Mouse (Mus musculus) cerebellum, adult 11-12 months (tissue): Measurements from ENCODE around the gene Frat1.

Source experiments
- DNase-seq: peaks from one replicate; pipeline ENCODE4 v3.0.0; 2022

Gene Frat1

DNA sequence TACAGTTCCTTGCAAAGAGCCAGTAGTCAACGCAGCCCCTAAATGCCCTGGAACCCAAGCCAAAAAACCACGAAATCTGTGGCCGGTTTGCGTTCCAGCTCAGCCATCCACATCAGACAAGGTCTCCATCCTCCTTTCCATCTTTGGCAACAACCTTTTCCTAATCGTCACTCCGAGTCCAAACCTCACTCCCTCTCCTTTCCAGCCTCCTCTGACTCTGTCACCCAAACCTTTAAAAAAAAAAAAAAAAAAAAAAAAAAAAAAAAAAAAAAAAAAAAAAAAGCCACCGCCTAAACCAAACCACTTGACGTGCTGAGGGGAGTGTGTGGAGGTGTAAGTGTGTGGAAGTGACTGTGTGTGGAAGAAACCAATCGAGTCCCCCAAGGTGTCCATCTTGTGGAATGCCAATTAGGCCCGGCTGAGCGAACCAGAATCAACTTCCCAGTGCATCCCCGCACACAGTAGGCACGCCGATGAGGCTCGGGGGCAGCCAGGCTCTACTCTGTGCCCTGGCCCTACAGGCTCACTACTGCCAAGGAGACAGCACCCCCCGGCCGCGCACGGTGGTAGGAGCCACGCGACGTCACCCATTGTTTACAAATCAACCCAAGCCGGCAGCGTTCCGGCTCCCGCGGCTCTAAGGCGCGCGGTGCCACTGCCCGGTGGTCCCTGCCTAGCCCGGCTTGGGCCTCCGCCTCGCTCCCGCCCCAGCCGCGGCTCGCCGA lies at the start of gene Frat1:
Gene Frat1, plus strand, starts transcription at position 590 of the 725 bp plus-strand sequence.
- peak; percentile 98 for DNase-seq

DNA sequence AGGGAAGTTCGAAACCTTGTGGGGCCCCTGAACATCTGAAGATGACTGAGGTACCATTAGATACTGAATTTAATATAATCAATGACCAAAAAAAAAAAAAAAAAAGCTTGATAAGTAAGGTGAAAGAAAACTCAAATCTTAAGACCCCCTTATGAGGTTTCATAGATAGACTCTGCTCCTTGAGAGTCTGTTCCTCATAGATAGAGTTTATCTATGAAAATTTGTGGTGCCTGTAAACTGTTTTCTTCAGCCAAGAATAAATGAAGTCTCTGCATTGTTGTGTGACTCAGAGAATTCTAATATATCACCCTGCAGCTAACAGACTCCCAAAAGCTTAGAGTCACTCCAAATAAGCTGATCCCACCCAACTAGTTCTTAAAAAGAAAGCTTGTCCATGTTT lies 42.9 kb upstream of the Frat1 start:
- DNase-seq: no peak

DNA sequence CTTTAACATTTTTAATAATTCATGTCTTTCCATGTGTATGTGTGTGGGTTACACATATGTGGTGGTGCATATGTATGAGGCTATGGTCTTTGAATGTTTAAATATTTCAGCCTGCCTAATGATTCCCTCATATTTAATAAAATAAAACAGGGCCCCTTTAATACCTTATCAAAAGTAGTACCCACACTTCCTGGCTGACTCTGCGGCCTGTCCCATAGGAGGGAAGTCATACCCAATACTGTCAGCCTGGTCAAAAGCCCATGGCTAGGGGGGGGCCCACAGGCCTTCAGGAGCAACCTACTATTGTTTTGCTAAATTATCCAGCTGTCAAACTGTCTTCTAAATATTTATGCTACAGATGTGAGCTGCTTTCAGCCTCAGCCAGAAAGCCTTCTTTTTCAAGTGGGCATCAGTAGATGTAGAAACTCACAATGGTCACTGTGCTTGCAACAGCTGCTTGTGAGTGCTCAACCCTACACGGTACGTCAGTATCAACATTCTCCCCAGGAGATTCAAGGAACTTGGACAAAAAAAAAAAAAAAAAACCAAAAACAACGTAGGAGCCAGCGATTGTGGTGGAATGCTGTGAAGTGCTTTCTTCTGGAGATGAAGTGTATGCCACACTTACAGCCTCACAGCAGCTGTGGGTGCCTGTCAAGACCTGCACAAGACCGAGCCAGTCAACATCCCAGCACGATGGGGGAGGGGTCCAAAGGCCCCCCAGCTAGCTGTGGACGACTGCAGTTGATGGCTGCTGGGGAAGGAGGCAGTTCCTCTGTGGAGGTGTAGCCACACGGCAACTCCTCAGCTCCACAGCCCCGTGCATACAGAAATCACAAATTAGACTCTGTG lies 40.4 kb upstream of the Frat1 start:
- DNase-seq: no peak

- DNase-seq: no peak
Observed at GRCm38 (mm10) chr19:41791384-41791783, 38.4 kb upstream of the Frat1 start.

- no peak for DNase-seq
Observed at GRCm38 (mm10) chr19:41792934-41793486, 36.8 kb upstream of the Frat1 start.

GRCm38 (mm10) chr19:41794017-41794416 lies 35.8 kb upstream of the Frat1 start:
- no peak for DNase-seq

- no peak for DNase-seq
Observed at GRCm38 (mm10) chr19:41794901-41795300, 34.9 kb upstream of the Frat1 start.

- no peak for DNase-seq
Observed at GRCm38 (mm10) chr19:41796148-41796760, 33.5 kb upstream of the Frat1 start.

GRCm38 (mm10) chr19:41796789-41797327 lies 32.9 kb upstream of the Frat1 start:
- DNase-seq: no peak

DNA sequence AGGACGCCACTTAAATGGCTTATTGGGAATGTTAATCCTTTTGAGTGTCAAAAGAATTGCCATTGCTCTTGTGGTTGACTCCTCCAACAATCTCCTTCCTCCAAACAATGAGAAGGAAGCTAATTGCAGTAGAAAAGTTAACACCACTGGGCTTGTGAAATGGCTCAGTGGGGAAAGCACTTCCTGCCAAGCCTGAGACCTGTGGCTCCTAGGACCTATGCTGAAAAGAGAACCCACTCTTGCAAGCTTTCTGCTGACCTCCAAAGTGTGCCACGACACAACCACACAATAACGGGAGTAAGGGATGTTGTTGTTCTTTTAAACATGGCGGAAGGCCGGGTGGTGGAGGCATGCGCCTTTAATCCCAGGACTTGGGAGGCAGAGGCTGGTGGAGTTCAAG lies 32.2 kb upstream of the Frat1 start:
- no peak for DNase-seq

GRCm38 (mm10) chr19:41800451-41800850 lies 29.3 kb upstream of the Frat1 start:
- DNase-seq: no peak

- no peak for DNase-seq
Observed at GRCm38 (mm10) chr19:41800986-41801741, 28.6 kb upstream of the Frat1 start.

GRCm38 (mm10) chr19:41801742-41802369 lies 27.9 kb upstream of the Frat1 start, which contains the start of gene Arhgap19:
Gene Arhgap19, minus strand, starts transcription at chr19:41802047.
- peak; percentile 92 for DNase-seq

- peak; percentile 37 for DNase-seq
Observed at GRCm38 (mm10) chr19:41803322-41803721, 26.4 kb upstream of the Frat1 start.

DNA sequence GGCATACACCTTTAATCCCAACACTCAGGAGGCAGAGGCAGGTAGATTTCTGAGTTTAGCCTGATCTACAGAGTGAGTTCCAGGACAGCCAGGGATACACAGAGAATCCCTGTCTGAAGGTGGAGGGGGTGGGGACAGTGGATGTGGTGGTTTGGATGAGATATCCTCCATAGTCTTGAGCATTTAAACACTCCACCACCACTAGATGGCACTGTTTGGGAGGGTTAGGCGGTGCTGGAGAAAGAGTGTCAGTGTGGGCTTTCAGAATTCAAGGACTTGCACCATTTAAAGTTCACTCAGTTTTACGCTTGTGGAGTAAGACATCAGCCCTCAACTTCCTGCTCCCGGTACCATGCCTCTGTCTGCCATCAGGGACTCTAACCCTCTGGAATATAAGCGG lies 23.9 kb upstream of the Frat1 start:
- no peak for DNase-seq

- DNase-seq: no peak
Observed at GRCm38 (mm10) chr19:41807497-41807896, 22.3 kb upstream of the Frat1 start.

DNA sequence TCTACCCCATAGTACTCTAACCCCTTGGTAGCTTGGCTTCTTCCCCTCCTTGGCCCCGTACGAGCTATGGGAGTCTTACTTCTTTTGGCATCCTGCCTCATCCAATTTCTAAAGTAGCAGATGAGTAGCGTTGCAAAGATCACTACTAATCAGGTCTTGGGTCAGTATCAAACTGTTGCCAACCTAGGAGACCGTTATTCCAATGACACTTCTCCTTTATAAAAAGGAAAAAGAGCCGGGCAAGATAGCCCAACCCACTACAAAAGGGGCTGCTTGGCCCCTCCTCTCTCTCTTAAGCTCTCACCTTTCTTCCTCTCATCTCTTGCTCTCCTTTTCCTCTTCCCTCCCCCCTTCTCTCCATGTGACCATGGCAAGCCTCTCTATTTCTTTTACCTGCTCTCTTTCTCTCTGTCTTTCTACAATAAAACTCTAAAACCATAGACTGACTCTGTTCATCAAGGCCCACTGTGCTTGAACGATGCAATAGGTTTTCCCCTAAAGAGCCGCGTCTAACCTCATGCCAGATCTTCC lies 21.6 kb upstream of the Frat1 start:
- DNase-seq: no peak

DNA sequence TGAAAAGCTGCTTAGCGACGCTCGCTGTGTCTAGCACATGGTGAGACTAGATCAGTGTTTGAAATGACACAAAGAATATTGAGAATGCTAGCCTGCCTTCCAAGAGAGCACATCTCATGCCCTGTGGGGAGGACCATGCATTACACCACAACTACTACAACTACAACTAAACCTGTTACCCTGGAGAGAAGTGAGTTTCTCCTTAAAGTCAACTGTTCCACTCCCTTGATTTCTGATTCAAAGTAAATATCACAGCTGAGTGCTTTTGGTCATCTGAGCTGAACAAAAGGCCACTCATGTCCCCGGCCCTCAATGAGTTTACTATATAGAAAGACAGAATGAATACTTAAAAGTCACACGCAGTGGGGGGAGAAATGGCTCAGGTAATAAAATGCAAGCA lies 19.7 kb upstream of the Frat1 start:
- no peak for DNase-seq

GRCm38 (mm10) chr19:41812525-41812924 lies 17.2 kb upstream of the Frat1 start:
- DNase-seq: no peak

DNA sequence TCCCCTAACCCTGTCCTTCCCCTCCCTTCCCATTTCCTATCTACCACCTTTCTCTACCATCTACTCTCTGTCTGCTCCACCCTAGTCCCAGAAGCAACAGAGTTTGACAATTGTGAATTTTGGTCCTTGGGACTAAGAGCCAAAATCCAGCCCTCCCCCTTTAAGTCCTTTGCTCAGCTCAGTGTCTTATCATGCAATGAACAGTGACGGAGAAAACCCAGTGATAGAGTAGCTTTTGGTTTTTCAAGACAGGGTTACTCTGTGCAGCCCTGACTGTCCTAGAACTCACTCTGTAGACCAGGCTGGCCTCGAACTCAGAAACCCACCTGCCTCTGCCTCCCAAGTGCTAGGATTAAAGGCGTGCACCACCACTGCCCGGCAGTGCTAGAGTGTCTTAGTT lies 16.4 kb upstream of the Frat1 start:
- DNase-seq: no peak

GRCm38 (mm10) chr19:41816410-41816809 lies 13.4 kb upstream of the Frat1 start:
- DNase-seq: no peak

- no peak for DNase-seq
Observed at GRCm38 (mm10) chr19:41816915-41817314, 12.9 kb upstream of the Frat1 start.
